Mouse (Mus musculus) 3T3-L1 (cell line): ENCODE measurements at regions not wholly inside any gene's neighbourhood (a gene's known extent, or its start where the extent isn't known, plus 50 kb on each side); places are given as distances from the start of the nearest gene placed in this dataset.
A peak's percentile ranks its signal among the peaks of the same experiment; 100 is the strongest.

Experiments used
- DNase-seq: peaks from one replicate; pipeline ENCODE4 v3.0.0-alpha.2; 2015; ENCODE audit warnings: low read depth, low spot score

- DNase-seq = peak; percentile 9
Observed at GRCm38 (mm10) chr9:71420064-71420463, 65.7 kb downstream of the Polr2m start.

GRCm38 (mm10) chr9:71418531-71418930 lies 67.2 kb downstream of the Polr2m start:
- DNase-seq = no peak

GRCm38 (mm10) chr9:71417248-71417647 lies 68.5 kb downstream of the Polr2m start:
- DNase-seq = no peak

GRCm38 (mm10) chr9:71411171-71411570 lies 74.6 kb downstream of the Polr2m start:
- DNase-seq = peak; percentile 61

- no peak for DNase-seq
Observed at GRCm38 (mm10) chr9:71409925-71410324, 75.8 kb downstream of the Polr2m start.

GRCm38 (mm10) chr9:71408946-71409345 lies 76.8 kb downstream of the Polr2m start:
- DNase-seq = no peak

GRCm38 (mm10) chr9:71404396-71405135 lies 81.2 kb downstream of the Polr2m start:
- no peak for DNase-seq

- DNase-seq = peak; percentile 6
Observed at GRCm38 (mm10) chr9:71401667-71402066, 84.1 kb downstream of the Polr2m start.

GRCm38 (mm10) chr9:71399346-71399745 lies 86.4 kb downstream of the Polr2m start:
- DNase-seq = no peak

GRCm38 (mm10) chr9:71396784-71397183 lies 89.0 kb downstream of the Polr2m start:
- no peak for DNase-seq

GRCm38 (mm10) chr9:71390221-71390620 lies 95.5 kb downstream of the Polr2m start:
- DNase-seq = no peak

GRCm38 (mm10) chr9:71387426-71387825 lies 98.3 kb downstream of the Polr2m start:
- DNase-seq = peak; percentile 63

GRCm38 (mm10) chr9:71383901-71384300 lies 101.8 kb downstream of the Polr2m start:
- no peak for DNase-seq

- no peak for DNase-seq
Observed at GRCm38 (mm10) chr9:71379731-71380250, 105.9 kb downstream of the Polr2m start.

- DNase-seq = no peak
Observed at GRCm38 (mm10) chr9:71369760-71370159, 116.0 kb downstream of the Polr2m start.

GRCm38 (mm10) chr9:71369202-71369601 lies 116.5 kb downstream of the Polr2m start:
- no peak for DNase-seq

- no peak for DNase-seq
Observed at GRCm38 (mm10) chr9:71366573-71366972, 119.2 kb downstream of the Polr2m start.

- no peak for DNase-seq
Observed at GRCm38 (mm10) chr9:71365177-71365738, 120.5 kb downstream of the Polr2m start.

- no peak for DNase-seq
Observed at GRCm38 (mm10) chr9:71364047-71364665, 121.6 kb downstream of the Polr2m start.

- DNase-seq = no peak
Observed at GRCm38 (mm10) chr9:71362401-71362800, 123.3 kb downstream of the Polr2m start.

- DNase-seq = no peak
Observed at GRCm38 (mm10) chr9:71361961-71362360, 123.8 kb downstream of the Polr2m start.

GRCm38 (mm10) chr9:71361311-71361710 lies 124.4 kb downstream of the Polr2m start:
- no peak for DNase-seq

- no peak for DNase-seq
Observed at GRCm38 (mm10) chr9:71360676-71361075, 125.1 kb downstream of the Polr2m start.
